ENCODE assay signal across 29 mouse cellular contexts in genomic region chr14:60134720-60135119, GRCm38 (mm10).
DNase-seq lines count a peak whose midpoint lies in the region; ATAC-seq and TF ChIP-seq lines count a peak whose summit lies in the region.
"Had no signal": no experiment of that assay in that cellular context is flagged by ENCODE, and none has a peak within 500 bp of the region (broad histone marks: within the 10 kb centered on the region; RNA-seq: fewer than 3 reads in every experiment).

No protein-coding gene starts in this region.

- TF ChIP-seq CTCF in liver, postnatal 0 days (IDR thresholded peaks at IDR 0.05; ENCODE audit: low read depth): no peak

- no peak for ATAC-seq in CD4-positive, CD25-positive, alpha-beta regulatory T cell, adult 4 months
- no peak for ATAC-seq in liver, postnatal 0 days
- no peak for ATAC-seq in frontal cortex, adult (ENCODE audit: low TSS enrichment)
- ATAC-seq: Patski had no signal

- peak overlapping the region; percentile 45; the same call in 1 of the 2 replicates for H3K4me2 ChIP-seq in liver, postnatal 0 days (ENCODE audit: low read depth, low read length)
- H3K4me2 ChIP-seq: embryonic facial prominence, embryonic 13.5 days; forebrain, embryonic 12.5 days; heart, embryonic 12.5 days; hindbrain, embryonic 13.5 days; liver, embryonic 13.5 days; lung, embryonic 14.5 days; neural tube, embryonic 12.5 days had no signal

- no peak overlapping the region for H3K27ac ChIP-seq in liver, postnatal 0 days (ENCODE audit: low read depth)
- H3K27ac ChIP-seq: embryonic facial prominence, embryonic 13.5 days; forebrain, embryonic 12.5 days; hindbrain, embryonic 13.5 days; liver, embryonic 13.5 days; midbrain, embryonic 10.5 days; neural tube, embryonic 12.5 days had no signal

- H3K4me1 ChIP-seq in liver, postnatal 0 days (ENCODE audit: insufficient read depth): no peaks in the 10 kb centered on the region
- H3K4me1 ChIP-seq: embryonic facial prominence, embryonic 13.5 days; forebrain, embryonic 12.5 days; hindbrain, embryonic 13.5 days; liver, embryonic 13.5 days; midbrain, embryonic 10.5 days; neural tube, embryonic 12.5 days had no signal

- no peaks in the 10 kb centered on the region for H3K27me3 ChIP-seq in liver, postnatal 0 days (ENCODE audit: insufficient read depth, low read length)
- H3K27me3 ChIP-seq: embryonic facial prominence, embryonic 13.5 days; forebrain, embryonic 12.5 days; heart, embryonic 12.5 days; hindbrain, embryonic 13.5 days; liver, embryonic 13.5 days; neural tube, embryonic 12.5 days had no signal

- H3K4me3 ChIP-seq in liver, postnatal 0 days (ENCODE audit: low read depth, low read length): no peak overlapping the region
- H3K4me3 ChIP-seq: embryonic facial prominence, embryonic 13.5 days; erythroblast, embryonic 14.5 days; forebrain, embryonic 12.5 days; heart, embryonic 12.5 days; hindbrain, embryonic 13.5 days; liver, embryonic 13.5 days; midbrain, embryonic 10.5 days; myocyte; neural tube, embryonic 12.5 days had no signal

- peak; percentile 23 for DNase-seq in CD4-positive, CD25-positive, alpha-beta regulatory T cell, adult 2 months (ENCODE audit: low read depth, low spot score)
- DNase-seq in kidney, adult 9 months: peak; percentile 23
- DNase-seq in kidney, postnatal 4 days: no peak
- DNase-seq in liver, postnatal 0 days: no peak
- no peak for DNase-seq in liver
- no peak for DNase-seq in lung, postnatal 4 days
- DNase-seq: adrenal gland, postnatal 10 days; cerebellum, adult 8-10 months; embryo, embryonic 11 days; gastrocnemius, postnatal 25 days; heart, adult 18-20 months; heart, postnatal 4 days; liver, embryonic 13.5 days; lung, embryonic 14.5 days; lung, postnatal 14 days; right cerebral cortex, adult 18-20 months; spleen, adult 18-20 months; thymus, postnatal 14 days had no signal

- H3K36me3 ChIP-seq in liver, postnatal 0 days (replicated peaks; ENCODE audit: insufficient read depth, low read length): no peaks in the 10 kb centered on the region
- H3K36me3 ChIP-seq: embryonic facial prominence, embryonic 13.5 days; forebrain, embryonic 12.5 days; heart, embryonic 12.5 days; hindbrain, embryonic 13.5 days; liver, embryonic 13.5 days; midbrain, embryonic 10.5 days; neural tube, embryonic 12.5 days had no signal

- no peaks in the 10 kb centered on the region for H3K9me3 ChIP-seq in liver, postnatal 0 days (ENCODE audit: low read length)
- H3K9me3 ChIP-seq: embryonic facial prominence, embryonic 13.5 days; forebrain, embryonic 12.5 days; heart, embryonic 12.5 days; hindbrain, embryonic 13.5 days; liver, embryonic 13.5 days; midbrain, embryonic 10.5 days; neural tube, embryonic 12.5 days had no signal

- no peak for TF ChIP-seq EP300 in liver, postnatal 0 days (IDR thresholded peaks at IDR 0.05; ENCODE audit: low read depth)

- no peak overlapping the region for H3K9ac ChIP-seq in liver, postnatal 0 days (replicated peaks)
- H3K9ac ChIP-seq: embryonic facial prominence, embryonic 13.5 days; forebrain, embryonic 12.5 days; heart, embryonic 12.5 days; hindbrain, embryonic 13.5 days; liver, embryonic 13.5 days; lung, embryonic 14.5 days; neural tube, embryonic 12.5 days had no signal

- 66% methylated on average over 9 of the region's 9 CpGs for WGBS in liver, postnatal 0 days (ENCODE audit: insufficient replicate concordance)

Comparison
In these comparisons a context has a peak if more than half of its experiments do, and no peak if none do; other contexts are left out.
1. DNase-seq: peak in CD4-positive, CD25-positive, alpha-beta regulatory T cell, adult 2 months (single experiment) and kidney, adult 9 months (single experiment); none in kidney, postnatal 4 days (0 of 2), liver, postnatal 0 days (single experiment), liver (single experiment) and lung, postnatal 4 days (0 of 2).